Mouse (Mus musculus): ENCODE measurements around the gene Desi1. TPM values are rescaled to one million over a fixed set of nuclear protein-coding genes. Genes with fewer than 3 reads are reported as not detected.

The Desi1 gene
- polyA plus RNA-seq, 1 experiment from 2014 or later = 42.7 TPM

DNA sequence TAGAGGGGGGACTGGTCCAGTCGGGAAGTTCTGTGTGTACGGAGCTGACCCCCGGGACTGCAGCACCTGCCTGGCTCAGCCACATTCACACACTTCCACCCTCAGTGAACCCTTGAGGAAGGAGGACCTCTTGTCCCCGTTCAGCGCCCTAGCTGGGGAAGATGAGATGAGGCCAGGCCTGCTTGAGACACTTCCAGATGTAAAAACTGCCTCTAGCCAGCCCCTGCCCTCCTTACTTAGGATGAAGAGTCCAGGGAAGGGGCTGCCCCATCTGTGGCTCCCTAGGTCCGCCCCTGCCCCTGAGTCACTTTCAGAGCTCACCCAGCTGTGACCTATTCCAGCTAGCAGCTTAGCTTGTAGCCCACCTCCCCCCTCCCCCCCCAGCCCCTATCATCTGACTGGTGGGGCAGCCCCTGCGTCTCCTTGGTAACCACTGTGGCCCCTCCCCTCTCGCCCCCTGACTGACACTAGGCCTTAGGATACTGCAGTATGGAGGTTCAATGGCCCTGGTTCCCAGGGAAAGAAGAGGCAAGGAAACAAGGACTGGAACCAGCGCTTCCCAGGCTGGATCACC, 90.4 kb downstream of the Desi1 start:
- no peaks in the 10 kb centered on the region for H3K27me3 ChIP-seq
- 3% methylated on average over 9 of the region's 9 CpGs for WGBS
- ATAC-seq = peak; percentile 57
- no peak overlapping the region for H3K4me3 ChIP-seq (replicated peaks)
- H3K4me1 ChIP-seq (replicated peaks) = peaks cover 25% of the 10 kb centered on the region
- no peak overlapping the region for H3K9ac ChIP-seq (replicated peaks)
- H3K36me3 ChIP-seq = peaks cover 18% of the 10 kb centered on the region
- no peaks in the 10 kb centered on the region for H3K9me3 ChIP-seq
- 0 out of 2 replicates have a peak overlapping the region, but pooled peaks have one; percentile 35 for H3K27ac ChIP-seq
- 0 out of 2 replicates have a peak overlapping the region, but pooled peaks have one; percentile 5 for H3K4me2 ChIP-seq (replicated peaks)

Other genes with a start within 250 kb of the Desi1 start
- 21.5 and 23.3 TPM in 2 replicates for gene Tef, start 231.4 kb downstream of the Desi1 start, polyA plus RNA-seq (2015; fragmentation: Nextera tagmentation; extraction: Ambion mirVana)
- 16.2 and 17.7 TPM in 2 replicates for gene Tob2, start 175.1 kb downstream of the Desi1 start, polyA plus RNA-seq (2015; fragmentation: Nextera tagmentation; extraction: Ambion mirVana)
- gene Phf5a, start 162.0 kb downstream of the Desi1 start, polyA plus RNA-seq (2015; fragmentation: Nextera tagmentation; extraction: Ambion mirVana) = 136 and 149 TPM in 2 replicates
- gene Aco2, start 161.6 kb downstream of the Desi1 start, polyA plus RNA-seq (2015; fragmentation: Nextera tagmentation; extraction: Ambion mirVana) = 220 and 221 TPM in 2 replicates
- gene Polr3h, start 107.6 kb downstream of the Desi1 start, polyA plus RNA-seq (2015; fragmentation: Nextera tagmentation; extraction: Ambion mirVana) = 69.7 and 70.1 TPM in 2 replicates
- gene Csdc2, start 97.1 kb downstream of the Desi1 start, polyA plus RNA-seq (2015; fragmentation: Nextera tagmentation; extraction: Ambion mirVana) = 96.4 and 102 TPM in 2 replicates
- gene Pmm1, start 72.9 kb downstream of the Desi1 start, polyA plus RNA-seq (2015; fragmentation: Nextera tagmentation; extraction: Ambion mirVana) = 40.5 and 41.2 TPM in 2 replicates
- gene 1700029P11Rik, start 53.3 kb downstream of the Desi1 start, polyA plus RNA-seq (2015; fragmentation: Nextera tagmentation; extraction: Ambion mirVana) = not detected in 2 replicates
- gene Xrcc6, start 46.0 kb downstream of the Desi1 start, polyA plus RNA-seq (2015; fragmentation: Nextera tagmentation; extraction: Ambion mirVana) = 42.8 and 46.0 TPM in 2 replicates
- 222 and 230 TPM in 2 replicates for gene Snu13, start 13.7 kb upstream of the Desi1 start, polyA plus RNA-seq (2015; fragmentation: Nextera tagmentation; extraction: Ambion mirVana)
- not detected in 2 replicates for gene 4930407I10Rik, start 25.3 kb upstream of the Desi1 start, polyA plus RNA-seq (2015; fragmentation: Nextera tagmentation; extraction: Ambion mirVana)
- gene Mei1, start 36.1 kb upstream of the Desi1 start, polyA plus RNA-seq (2015; fragmentation: Nextera tagmentation; extraction: Ambion mirVana) = 0.05 TPM in 1 of 2 replicates, not detected in the other
- gene Ccdc134, start 94.1 kb upstream of the Desi1 start, polyA plus RNA-seq (2015; fragmentation: Nextera tagmentation; extraction: Ambion mirVana) = 12.0 and 14.0 TPM in 2 replicates
- 225 and 230 TPM in 2 replicates for gene Srebf2, start 113.3 kb upstream of the Desi1 start, polyA plus RNA-seq (2015; fragmentation: Nextera tagmentation; extraction: Ambion mirVana)
- 0.50 and 0.70 TPM in 2 replicates for gene Shisa8, start 179.0 kb upstream of the Desi1 start, polyA plus RNA-seq (2015; fragmentation: Nextera tagmentation; extraction: Ambion mirVana)
- not detected in 2 replicates for gene Tnfrsf13c, start 190.5 kb upstream of the Desi1 start, polyA plus RNA-seq (2015; fragmentation: Nextera tagmentation; extraction: Ambion mirVana)
- gene Cenpm, start 210.9 kb upstream of the Desi1 start, polyA plus RNA-seq (2015; fragmentation: Nextera tagmentation; extraction: Ambion mirVana) = 28.6 and 30.4 TPM in 2 replicates
- gene 1500009C09Rik, start 218.5 kb upstream of the Desi1 start, polyA plus RNA-seq (2015; fragmentation: Nextera tagmentation; extraction: Ambion mirVana) = 9.6 and 9.7 TPM in 2 replicates
- gene Sept3, start 241.0 kb upstream of the Desi1 start, polyA plus RNA-seq (2015; fragmentation: Nextera tagmentation; extraction: Ambion mirVana) = 341 and 349 TPM in 2 replicates